In genomic region chr1:131980471-131980870, GRCm38 (mm10) we compare ENCODE assay signal across 24 mouse cellular contexts. TPM values are rescaled to one million over a fixed set of nuclear protein-coding genes. Genes with fewer than 3 reads are reported as not detected.
DNase-seq lines count a peak whose midpoint lies in the region; ATAC-seq lines count a peak whose summit lies in the region.
"Had no signal": no experiment of that assay in that cellular context is flagged by ENCODE, and none has a peak within 500 bp of the region (broad histone marks: within the 10 kb centered on the region; RNA-seq: fewer than 3 reads in every experiment).

No protein-coding gene starts in this region.

- no peak overlapping the region for H3K9ac ChIP-seq in midbrain, embryonic 16.5 days (ENCODE audit: low read depth, low read length)
- H3K9ac ChIP-seq: embryonic facial prominence, embryonic 15.5 days; forebrain, postnatal 0 days; hindbrain, embryonic 14.5 days; liver, embryonic 14.5 days; lung, embryonic 15.5 days had no signal

- no peak overlapping the region for H3K4me3 ChIP-seq in midbrain, embryonic 10.5 days
- H3K4me3 ChIP-seq in midbrain, embryonic 16.5 days (ENCODE audit: low read depth, low read length), result no peak overlapping the region
- H3K4me3 ChIP-seq: embryonic facial prominence, embryonic 15.5 days; lung, embryonic 15.5 days; megakaryocyte, embryonic 14.5 days had no signal

- H3K9me3 ChIP-seq in midbrain, embryonic 10.5 days (replicated peaks), result no peaks in the 10 kb centered on the region
- H3K9me3 ChIP-seq in midbrain, embryonic 16.5 days (replicated peaks; ENCODE audit: control insufficient read depth, low read length, poor library complexity, severe bottlenecking), result no peaks in the 10 kb centered on the region
- H3K9me3 ChIP-seq: embryonic facial prominence, embryonic 15.5 days; lung, embryonic 15.5 days; megakaryocyte, embryonic 14.5 days had no signal

- H3K27me3 ChIP-seq in midbrain, embryonic 10.5 days (ENCODE audit: low read depth, poor library complexity, severe bottlenecking), result no peaks in the 10 kb centered on the region
- no peaks in the 10 kb centered on the region; the same call in 1 of the 2 replicates for H3K27me3 ChIP-seq in midbrain, embryonic 16.5 days (ENCODE audit: control insufficient read depth, insufficient read depth, low read depth, low read length)
- H3K27me3 ChIP-seq: embryonic facial prominence, embryonic 15.5 days; lung, embryonic 15.5 days had no signal

- intact Hi-C loops in left cerebral cortex, postnatal 4 days (cut with DNase I), result loop anchor here (5.0 to 10.0 kb wide), 2 partner anchors 132 to 374 kb away; no protein-coding TSS in a partner anchor

- ATAC-seq in midbrain, embryonic 16.5 days, result no peak
- ATAC-seq: CD4-positive, CD25-positive, alpha-beta regulatory T cell, adult 4 months; forebrain, postnatal 0 days; inflammation-experienced regulatory T-cells, adult 6 months had no signal

- peak overlapping the region; percentile 79 for H3K27ac ChIP-seq in midbrain, embryonic 10.5 days (replicated peaks)
- H3K27ac ChIP-seq in midbrain, embryonic 16.5 days (ENCODE audit: low read length), result no peak overlapping the region
- H3K27ac ChIP-seq: embryonic facial prominence, embryonic 15.5 days; hindbrain, embryonic 14.5 days; liver, embryonic 14.5 days; lung, embryonic 15.5 days had no signal

- H3K4me1 ChIP-seq in midbrain, embryonic 10.5 days, result peaks cover 62% of the 10 kb centered on the region
- H3K4me1 ChIP-seq in midbrain, embryonic 16.5 days (ENCODE audit: control insufficient read depth, insufficient read depth, low read length), result no peaks in the 10 kb centered on the region
- H3K4me1 ChIP-seq: embryonic facial prominence, embryonic 15.5 days; lung, embryonic 15.5 days had no signal

- 20% methylated on average over 2 of the region's 2 CpGs for WGBS in midbrain, embryonic 10.5 days
- WGBS in midbrain, embryonic 16.5 days, result 29% methylated on average over 2 of the region's 2 CpGs

- H3K4me2 ChIP-seq in midbrain, embryonic 16.5 days (ENCODE audit: low read length), result no peak overlapping the region
- H3K4me2 ChIP-seq: embryonic facial prominence, embryonic 15.5 days; hindbrain, embryonic 14.5 days; lung, embryonic 15.5 days had no signal

- peaks cover 80% of the 10 kb centered on the region for H3K36me3 ChIP-seq in midbrain, embryonic 10.5 days
- no peaks in the 10 kb centered on the region for H3K36me3 ChIP-seq in midbrain, embryonic 16.5 days (ENCODE audit: control insufficient read depth, insufficient read depth, low read length)
- H3K36me3 ChIP-seq: embryonic facial prominence, embryonic 15.5 days; lung, embryonic 15.5 days had no signal

- DNase-seq in embryo, embryonic 10 days (ENCODE audit: low spot score), result peak; percentile 58
- no peak for DNase-seq in embryo, embryonic 11 days
- peak; percentile 28 for DNase-seq in midbrain, embryonic 10.5 days (ENCODE audit: low spot score)
- DNase-seq in adipocyte (ENCODE audit: low spot score), result peak; percentile 60
- peak; percentile 61 to 74 for DNase-seq in adrenal gland, postnatal 36 days
- no peak for DNase-seq in left cerebral cortex, postnatal 4 days
- no peak for DNase-seq in layer of hippocampus, adult 18-20 months (ENCODE audit: low spot score in 2 of 2)
- DNase-seq: cerebellum, adult 11 months; cerebellum, adult 9-11 months; forebrain, postnatal 0 days; gastrocnemius, postnatal 25 days; kidney, adult 18-20 months; lung, postnatal 36 days; thymus, postnatal 25 days had no signal

RNA-seq across cellular contexts. Expression of gene Slc45a3, which starts 17.7 kb away (rescaled TPM):
- polyA plus RNA-seq in midbrain, embryonic 10.5 days (2016; fragmentation: Nextera tagmentation; extraction: Ambion mirVana), result 18.6 and 22.3 TPM in 2 replicates
- 2.3 and 2.7 TPM in 2 replicates for polyA plus RNA-seq in midbrain, embryonic 16.5 days (2015; fragmentation: Nextera tagmentation; extraction: Ambion mirVana)
- total RNA-seq in adrenal gland, postnatal 36 days (2021), result 10 to 100 TPM; 15.2 to 31.5 TPM
- total RNA-seq in left cerebral cortex, postnatal 4 days (2021), result 1 to 10 TPM in 1 of 2 experiments, under 1 TPM in 1; 0.91 to 1.3 TPM
- total RNA-seq in layer of hippocampus, adult 18-20 months (2021), result under 1 TPM; 0.72 to 0.89 TPM
- total RNA-seq: monocyte, adult 5-6 weeks; neutrophil, adult 5-6 weeks had no signal
- polyA plus RNA-seq: inflammation-experienced regulatory T-cells, adult 6 months had no signal

RNA-seq across cellular contexts. Expression of gene Elk4, which starts 26.9 kb away (rescaled TPM):
- polyA plus RNA-seq in midbrain, embryonic 10.5 days (2016; fragmentation: Nextera tagmentation; extraction: Ambion mirVana), result 12.5 and 13.3 TPM in 2 replicates
- 8.1 and 8.7 TPM in 2 replicates for polyA plus RNA-seq in midbrain, embryonic 16.5 days (2015; fragmentation: Nextera tagmentation; extraction: Ambion mirVana)
- 100 to 1,000 TPM; 103 to 108 TPM for total RNA-seq in adrenal gland, postnatal 36 days (2021)
- 10 to 100 TPM; 53.0 to 56.1 TPM for total RNA-seq in left cerebral cortex, postnatal 4 days (2021)
- 10 to 100 TPM; 55.3 to 64.3 TPM for total RNA-seq in layer of hippocampus, adult 18-20 months (2021)

Comparison
In these comparisons a context has a peak if more than half of its experiments do, and no peak if none do; other contexts are left out.
1. DNase-seq: peak in embryo, embryonic 10 days (single experiment), midbrain, embryonic 10.5 days (single experiment), adipocyte (single experiment) and adrenal gland, postnatal 36 days (2 of 2); none in embryo, embryonic 11 days (single experiment), left cerebral cortex, postnatal 4 days (single experiment) and layer of hippocampus, adult 18-20 months (0 of 2).
2. RNA of gene Slc45a3, which starts 17.7 kb away (total RNA-seq): 15.2 to 31.5 TPM in adrenal gland, postnatal 36 days; 0.91 to 1.3 TPM in left cerebral cortex, postnatal 4 days and 0.72 to 0.89 TPM in layer of hippocampus, adult 18-20 months; every median in the first group is over 4 times any median in the second.